Mouse (Mus musculus): Measurements from ENCODE around the gene Nkain4. TPM values are rescaled to one million over a fixed set of nuclear protein-coding genes. Genes with fewer than 3 reads are reported as not detected.

The Nkain4 gene
- polyA plus RNA-seq, 2 experiments from 2014 or later: not detected

DNA sequence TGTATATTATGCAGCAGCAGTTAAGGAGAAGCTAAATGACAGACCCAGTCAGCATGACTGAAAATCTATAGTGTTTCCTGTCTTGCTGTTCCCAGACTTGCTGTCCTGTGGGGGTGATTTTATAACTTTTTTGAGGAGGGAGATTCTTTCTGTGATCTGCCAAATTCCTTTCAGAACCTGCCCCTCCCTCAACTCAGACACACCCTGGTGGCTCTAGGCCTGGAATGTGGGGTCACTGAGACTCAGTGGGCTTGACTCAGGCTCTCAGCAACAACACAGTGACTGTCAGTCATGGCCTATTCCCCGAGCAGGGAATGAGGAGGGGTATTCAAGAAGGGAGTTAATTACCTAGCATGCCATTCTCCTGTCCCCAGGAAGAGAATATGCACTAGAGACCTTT, 4.6 kb downstream of the Nkain4 start:
- no peak for ATAC-seq

DNA sequence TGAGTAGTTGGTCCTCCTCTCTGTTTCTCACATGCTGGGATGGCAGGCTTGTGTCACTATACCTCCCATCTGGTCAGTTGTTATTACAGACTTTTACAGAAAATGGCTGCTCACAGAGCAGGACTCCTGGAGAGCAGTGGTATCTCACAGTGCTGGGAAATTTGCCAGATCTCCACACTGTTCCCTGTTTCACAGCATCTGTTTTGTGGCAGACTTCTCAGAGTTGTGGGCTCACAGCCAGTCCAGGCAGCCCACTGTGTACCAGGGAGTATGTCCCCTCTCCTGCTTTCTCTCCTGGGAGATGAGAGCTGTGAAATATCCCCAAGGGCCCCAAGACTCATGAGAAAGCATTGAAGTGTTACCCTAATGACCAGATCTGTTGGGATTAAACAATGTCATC, 12.6 kb downstream of the Nkain4 start:
- ATAC-seq: no peak

- no peak for ATAC-seq
These were observed 14.3 kb downstream of the Nkain4 start for GRCm38 (mm10) chr2:180940187-180940586.

GRCm38 (mm10) chr2:180932418-180932817, 22.1 kb downstream of the Nkain4 start:
- ATAC-seq: no peak

- ATAC-seq: no peak
These were observed 25.8 kb downstream of the Nkain4 start, which contains the start of gene Birc7 for GRCm38 (mm10) chr2:180928723-180929122. Gene Birc7, plus strand, starts transcription at chr2:180929023.

DNA sequence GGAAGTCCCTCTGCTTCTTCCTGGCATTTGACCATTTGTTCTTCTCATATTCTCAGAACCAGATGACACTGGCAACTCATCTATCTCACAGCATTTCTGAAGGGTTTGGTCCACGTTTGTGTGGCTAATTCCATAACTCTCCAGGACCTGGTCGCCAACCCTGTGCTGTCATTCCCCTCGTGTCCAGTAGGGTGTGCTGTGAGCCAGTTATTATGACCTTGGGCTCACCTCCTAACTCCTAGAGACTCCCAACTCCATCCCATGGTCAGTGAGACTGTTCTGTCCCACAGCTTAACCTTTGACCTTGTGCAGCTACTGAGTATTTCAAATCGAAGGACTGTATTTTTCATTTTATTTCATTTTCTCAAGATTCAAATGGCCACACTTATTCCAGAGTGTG, 29.3 kb downstream of the Nkain4 start:
- ATAC-seq: no peak

GRCm38 (mm10) chr2:180922739-180923138, 31.8 kb downstream of the Nkain4 start:
- ATAC-seq: no peak

DNA sequence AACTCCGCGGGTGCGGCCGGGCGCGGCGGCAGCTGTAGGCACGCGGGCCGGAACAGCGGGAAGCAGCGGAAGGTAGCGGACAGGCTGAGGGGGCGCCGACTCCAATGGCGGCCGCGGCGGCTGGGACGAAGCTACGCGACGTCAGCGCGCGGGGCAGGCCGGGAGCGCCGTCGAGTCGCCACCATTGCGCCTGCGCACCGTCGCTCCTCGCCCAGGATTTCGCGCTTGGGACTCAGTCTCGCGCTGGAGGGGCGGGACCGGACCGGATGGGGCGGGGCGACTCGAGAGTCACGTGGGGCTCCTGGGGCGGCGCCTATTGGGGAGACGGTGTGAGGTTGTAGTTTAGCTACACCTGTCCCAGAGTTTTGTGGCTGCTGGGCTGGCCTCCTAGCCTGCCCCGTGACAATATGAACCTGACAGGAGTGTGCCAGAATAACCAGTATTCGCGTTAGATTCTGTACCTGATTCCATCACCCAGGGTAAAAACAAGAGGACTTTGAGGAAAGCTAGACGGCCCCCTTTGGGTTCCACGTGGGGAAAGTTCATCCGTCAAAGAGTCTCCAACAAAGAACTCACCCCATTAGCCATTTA, 33.6 kb downstream of the Nkain4 start, which contains the start of gene Ythdf1:
Ythdf1 (minus strand) TSS at position 140 of the 591 bp plus-strand sequence.
- peak; percentile 90 for ATAC-seq

DNA sequence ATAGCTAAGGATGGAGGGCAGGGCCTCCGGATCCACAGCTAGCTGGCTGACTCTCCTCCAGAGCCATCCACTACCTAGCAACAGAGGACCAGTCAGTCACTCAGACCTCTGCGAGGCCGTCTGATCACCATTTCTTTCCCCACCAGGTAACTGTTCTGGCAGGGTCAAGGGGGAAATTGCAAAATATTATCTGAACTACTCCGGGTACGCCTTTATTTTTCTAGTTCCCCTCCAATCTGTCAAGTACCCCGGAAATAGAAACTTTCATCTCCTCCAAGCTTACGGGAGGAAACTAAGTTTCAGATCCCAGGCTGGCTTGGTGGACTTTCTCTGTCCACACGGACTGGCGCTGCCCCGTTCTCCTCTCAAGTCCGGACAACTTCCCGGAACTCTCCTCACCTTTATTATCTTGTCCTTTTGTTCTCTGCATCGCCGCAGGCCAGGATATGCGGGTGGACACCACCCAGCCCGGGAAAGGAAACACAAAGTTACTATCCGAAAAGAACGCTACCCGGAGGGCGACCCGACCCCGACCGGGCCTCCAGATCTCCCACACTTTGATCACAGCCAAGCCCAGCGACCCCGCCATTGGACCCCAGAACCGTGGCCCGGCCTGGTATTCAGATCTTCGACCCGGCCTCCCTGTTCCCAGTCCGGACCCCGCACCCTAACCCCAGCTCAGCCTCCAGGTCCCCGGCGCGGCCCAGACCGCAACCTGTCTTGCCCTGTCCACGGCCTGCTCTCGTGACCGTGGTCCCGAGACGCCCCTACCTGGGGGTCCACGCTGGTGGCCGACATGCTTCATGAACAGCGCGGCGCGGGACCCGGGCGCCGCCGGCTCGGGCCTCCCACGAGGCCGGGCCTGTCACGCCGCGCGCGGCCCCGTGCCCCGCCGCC, 34.3 kb downstream of the Nkain4 start:
- ATAC-seq: peak; percentile 19

DNA sequence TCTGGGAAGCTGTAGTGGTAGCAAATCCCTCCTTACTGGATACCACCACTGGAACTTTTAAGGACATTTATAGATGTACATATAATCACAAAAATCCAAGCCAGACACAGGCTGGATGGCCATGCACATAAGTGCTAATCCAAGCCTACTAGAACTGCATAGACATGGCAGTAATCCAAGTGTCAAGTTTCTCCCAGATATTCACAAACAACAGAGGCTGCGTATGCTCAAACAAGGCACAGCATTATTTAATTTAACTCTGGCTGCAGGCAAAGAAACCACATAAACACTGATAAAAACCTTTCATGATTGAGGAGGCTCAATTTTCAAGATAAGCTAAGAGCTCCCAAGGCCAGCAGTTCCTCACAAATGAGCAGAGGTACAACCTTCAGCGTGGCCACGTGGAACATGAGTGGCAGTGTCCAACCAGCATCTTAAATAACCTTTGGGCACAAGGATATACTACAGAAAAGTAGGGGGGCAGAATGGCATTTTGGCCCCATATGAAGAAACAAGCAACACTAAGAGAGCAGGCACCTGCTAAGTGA, 38.5 kb downstream of the Nkain4 start:
- ATAC-seq: no peak

DNA sequence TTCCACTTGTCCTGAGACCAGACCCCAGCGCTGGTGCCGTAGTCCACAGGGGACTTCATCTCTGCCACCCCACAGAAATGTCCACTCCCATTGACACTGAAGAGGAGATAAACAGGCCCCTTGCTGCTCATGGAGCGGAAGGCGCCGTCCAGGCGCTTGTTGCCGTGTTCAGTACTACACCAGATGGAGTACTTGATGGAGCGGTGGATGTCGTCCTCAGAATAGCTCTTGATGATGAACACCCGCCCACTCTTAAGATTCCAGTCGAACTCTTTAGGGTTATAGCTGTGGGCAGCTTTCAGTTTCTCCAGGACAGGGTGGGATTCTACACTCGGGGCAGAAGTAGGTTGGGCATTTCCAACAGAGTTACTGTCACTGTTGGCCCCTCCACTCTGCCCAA, 43.6 kb downstream of the Nkain4 start:
- no peak for ATAC-seq

GRCm38 (mm10) chr2:180905556-180906221, 48.8 kb downstream of the Nkain4 start:
- ATAC-seq: no peak

GRCm38 (mm10) chr2:180904435-180905208, 49.9 kb downstream of the Nkain4 start:
- no peak for ATAC-seq

- ATAC-seq: no peak
These were observed 52.4 kb downstream of the Nkain4 start for GRCm38 (mm10) chr2:180902086-180902485.

GRCm38 (mm10) chr2:180897857-180898256, 56.6 kb downstream of the Nkain4 start:
- ATAC-seq: no peak

GRCm38 (mm10) chr2:180896819-180897625, 57.5 kb downstream of the Nkain4 start:
- ATAC-seq: no peak

DNA sequence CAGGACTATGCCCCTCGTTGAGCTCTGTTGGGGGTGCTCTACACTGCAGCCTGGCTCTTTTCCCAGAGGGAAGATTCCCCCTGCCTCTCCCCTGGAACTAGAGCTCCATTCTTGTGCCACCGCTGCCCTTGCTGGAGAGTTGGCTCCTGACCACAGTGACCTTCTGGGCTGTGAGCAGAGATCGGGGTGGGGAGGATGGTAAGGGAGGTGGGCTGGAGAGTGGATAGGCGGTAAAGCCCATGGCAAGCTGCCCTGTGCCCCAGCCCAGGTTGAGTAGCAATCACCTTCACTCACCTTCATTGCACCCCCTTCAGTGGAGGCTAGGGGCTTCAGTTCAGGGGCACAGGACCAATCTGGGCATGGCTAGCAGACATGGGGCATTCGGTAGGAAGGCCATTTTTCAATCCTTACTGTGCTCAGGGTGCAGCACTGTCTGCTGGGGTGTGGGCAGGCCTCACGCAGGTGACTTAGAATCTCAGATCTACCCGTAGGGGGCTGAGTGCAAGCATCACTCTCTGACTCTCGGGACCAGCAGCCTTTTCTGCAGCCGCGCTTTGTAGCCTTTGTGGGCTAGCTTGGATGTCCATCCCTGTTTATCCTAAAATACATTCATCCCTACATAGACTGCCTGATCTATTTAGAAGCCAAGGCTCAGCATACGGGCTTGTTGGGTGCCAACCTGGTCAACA, 58.5 kb downstream of the Nkain4 start:
- ATAC-seq: no peak

- no peak for ATAC-seq
These were observed 59.2 kb downstream of the Nkain4 start for GRCm38 (mm10) chr2:180895321-180895720.

DNA sequence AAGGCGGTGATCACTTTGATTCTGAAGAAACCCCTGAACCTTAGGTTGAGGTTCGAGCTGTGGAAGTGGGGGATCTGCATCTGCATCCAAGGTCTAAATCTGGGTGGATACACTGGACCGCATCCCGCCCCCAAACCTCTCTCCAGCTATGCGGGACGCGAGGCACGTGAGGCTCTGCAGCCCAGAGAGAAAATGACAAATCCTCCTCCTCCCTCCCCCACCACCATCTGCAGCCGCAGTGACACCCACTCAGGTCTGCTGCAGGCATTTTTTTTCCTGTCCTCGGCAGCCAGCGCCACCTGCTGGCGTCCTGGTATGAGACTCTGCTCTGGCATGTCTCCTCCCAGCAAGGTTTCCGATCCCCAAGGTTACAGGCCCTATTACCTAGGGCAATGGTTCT, 59.8 kb downstream of the Nkain4 start:
- ATAC-seq: peak; percentile 77

DNA sequence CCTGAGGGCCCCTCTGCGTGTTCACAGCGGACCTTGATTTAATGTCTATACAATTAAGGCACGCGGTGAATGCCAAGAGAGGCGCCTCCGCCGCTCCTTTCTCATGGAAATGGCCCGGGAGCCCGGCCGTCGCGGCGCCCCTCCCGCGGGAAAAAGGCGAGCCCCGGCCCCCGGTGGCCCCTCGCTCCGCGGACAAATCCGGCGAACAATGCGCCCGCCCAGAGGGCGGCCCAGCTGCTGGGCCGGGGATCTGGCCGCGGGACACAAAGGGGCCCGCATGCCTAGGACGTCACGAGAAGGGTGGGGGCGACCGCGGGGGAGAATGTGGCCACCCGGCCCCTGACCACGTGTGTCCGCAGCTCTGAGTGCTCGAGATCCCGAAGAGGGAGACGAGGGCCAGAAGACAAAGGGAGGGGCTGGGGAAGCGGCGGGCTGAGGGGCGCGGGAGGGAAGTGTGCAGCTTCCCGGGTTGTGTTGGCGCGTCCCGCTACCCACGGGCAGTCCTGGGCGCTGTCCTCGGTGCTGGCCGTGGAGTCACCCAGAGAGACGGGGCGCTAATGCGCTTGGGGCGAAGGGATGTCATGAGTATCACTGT, 60.4 kb downstream of the Nkain4 start:
- ATAC-seq: no peak

Data from CD4-positive, CD25-positive, alpha-beta regulatory T cell, adult 4 months (primary cell).